Comparison of ENCODE assay signal across 18 mouse cellular contexts in genomic region chr10:42533836-42534453, GRCm38 (mm10). TPM values are rescaled to one million over a fixed set of nuclear protein-coding genes. Genes with fewer than 3 reads are reported as not detected.
DNase-seq lines count a peak whose midpoint lies in the region; ATAC-seq and TF ChIP-seq lines count a peak whose summit lies in the region.
"Had no signal": no experiment of that assay in that cellular context is flagged by ENCODE, and none has a peak within 500 bp of the region (broad histone marks: within the 10 kb centered on the region; RNA-seq: fewer than 3 reads in every experiment).

No protein-coding gene starts in this region.

- no peak overlapping the region for H3K4me2 ChIP-seq in stomach, embryonic 15.5 days
- H3K4me2 ChIP-seq in stomach, postnatal 0 days (replicated peaks; ENCODE audit: low read depth), result no peak overlapping the region
- peak overlapping the region; percentile 64 for H3K4me2 ChIP-seq in liver, embryonic 13.5 days
- H3K4me2 ChIP-seq: neural tube, embryonic 12.5 days had no signal

- peak; percentile 85 for DNase-seq in heart, embryonic 10.5 days (ENCODE audit: low spot score)
- no peak for DNase-seq in heart, adult 11 months
- no peak for DNase-seq in stomach, postnatal 0 days (ENCODE audit: low spot score)
- DNase-seq in liver, embryonic 13.5 days, result peak; percentile 64
- no peak for DNase-seq in B cell, adult 2 months
- no peak for DNase-seq in frontal cortex, postnatal 36 days (ENCODE audit: low spot score in 2 of 2)
- no peak for DNase-seq in adrenal gland, adult 2 months
- DNase-seq: cerebellum, adult 9-10 months; heart, postnatal 14 days; kidney, adult 9 months; right cerebral cortex, postnatal 25 days; thymus, adult 2 months had no signal

- H3K27me3 ChIP-seq in heart, embryonic 10.5 days (ENCODE audit: insufficient read depth, poor library complexity, severe bottlenecking), result no peaks in the 10 kb centered on the region
- H3K27me3 ChIP-seq in stomach, embryonic 15.5 days (replicated peaks), result no peaks in the 10 kb centered on the region
- no peaks in the 10 kb centered on the region for H3K27me3 ChIP-seq in stomach, postnatal 0 days (ENCODE audit: control insufficient read depth, insufficient read depth, low read length)
- H3K27me3 ChIP-seq in liver, embryonic 13.5 days, result no peaks in the 10 kb centered on the region
- H3K27me3 ChIP-seq: neural tube, embryonic 12.5 days had no signal

- peak; percentile 54; the same call in 1 of the 2 replicates for ATAC-seq in stomach, embryonic 15.5 days (ENCODE audit: insufficient read depth, low FRiP score, low read depth)
- no peak for ATAC-seq in stomach, postnatal 0 days (ENCODE audit: low FRiP score, low TSS enrichment)
- peak; percentile 81 for ATAC-seq in liver, embryonic 13.5 days (ENCODE audit: low read depth)
- ATAC-seq: hindbrain, postnatal 0 days had no signal

- H3K27ac ChIP-seq in heart, embryonic 10.5 days, result peak overlapping the region; percentile 73
- H3K27ac ChIP-seq in stomach, embryonic 15.5 days, result 0 out of 2 replicates have a peak overlapping the region, but pooled peaks have one; percentile 19
- no peak overlapping the region for H3K27ac ChIP-seq in stomach, postnatal 0 days (replicated peaks)
- peak overlapping the region; percentile 97 for H3K27ac ChIP-seq in liver, embryonic 13.5 days
- H3K27ac ChIP-seq: hindbrain, postnatal 0 days; neural tube, embryonic 12.5 days had no signal

- peaks cover 22% of the 10 kb centered on the region for H3K4me1 ChIP-seq in heart, embryonic 10.5 days
- H3K4me1 ChIP-seq in stomach, embryonic 15.5 days, result no peaks in the 10 kb centered on the region
- no peaks in the 10 kb centered on the region for H3K4me1 ChIP-seq in stomach, postnatal 0 days (replicated peaks; ENCODE audit: control insufficient read depth, insufficient read depth)
- H3K4me1 ChIP-seq in liver, embryonic 13.5 days (replicated peaks), result peaks cover 89% of the 10 kb centered on the region
- H3K4me1 ChIP-seq: neural tube, embryonic 12.5 days had no signal

- no peak overlapping the region for H3K4me3 ChIP-seq in heart, embryonic 10.5 days
- H3K4me3 ChIP-seq in stomach, embryonic 15.5 days (replicated peaks), result no peak overlapping the region
- no peak overlapping the region for H3K4me3 ChIP-seq in stomach, postnatal 0 days (ENCODE audit: low read depth, low read length)
- H3K4me3 ChIP-seq in liver, embryonic 13.5 days (replicated peaks), result peak overlapping the region; percentile 29
- H3K4me3 ChIP-seq: neural tube, embryonic 12.5 days had no signal

- H3K9ac ChIP-seq in stomach, embryonic 15.5 days, result no peak overlapping the region
- no peak overlapping the region for H3K9ac ChIP-seq in stomach, postnatal 0 days (ENCODE audit: low read length)
- H3K9ac ChIP-seq in liver, embryonic 13.5 days, result peak overlapping the region; percentile 70
- H3K9ac ChIP-seq: neural tube, embryonic 12.5 days had no signal

- no peak for TF ChIP-seq EP300 in stomach, postnatal 0 days (optimal IDR thresholded peaks at IDR 0.05)

- WGBS in heart, embryonic 10.5 days, result 82% methylated on average over 11 of the region's 11 CpGs
- 77% methylated on average over 11 of the region's 11 CpGs for WGBS in stomach, embryonic 15.5 days
- 87% methylated on average over 11 of the region's 11 CpGs for WGBS in stomach, postnatal 0 days
- 18% methylated on average over 11 of the region's 11 CpGs for WGBS in liver, embryonic 13.5 days (ENCODE audit: insufficient replicate concordance)

- no peaks in the 10 kb centered on the region for H3K9me3 ChIP-seq in heart, embryonic 10.5 days
- H3K9me3 ChIP-seq in stomach, embryonic 15.5 days, result no peaks in the 10 kb centered on the region
- no peaks in the 10 kb centered on the region for H3K9me3 ChIP-seq in stomach, postnatal 0 days (ENCODE audit: control insufficient read depth, low read length)
- no peaks in the 10 kb centered on the region for H3K9me3 ChIP-seq in liver, embryonic 13.5 days (replicated peaks)
- H3K9me3 ChIP-seq: neural tube, embryonic 12.5 days had no signal

- no peak for TF ChIP-seq CTCF in stomach, postnatal 0 days (IDR thresholded peaks at IDR 0.05; ENCODE audit: low read depth)

- peaks cover 62% of the 10 kb centered on the region for H3K36me3 ChIP-seq in heart, embryonic 10.5 days
- peaks cover 15% of the 10 kb centered on the region; the same call in 1 of the 2 replicates for H3K36me3 ChIP-seq in stomach, embryonic 15.5 days
- peaks cover 15% of the 10 kb centered on the region for H3K36me3 ChIP-seq in stomach, postnatal 0 days (ENCODE audit: control insufficient read depth, insufficient read depth, low read length)
- peaks cover 56% of the 10 kb centered on the region for H3K36me3 ChIP-seq in liver, embryonic 13.5 days

RNA-seq across cellular contexts. Expression of gene Snx3, which starts 32.1 kb away (rescaled TPM):
- 339 and 374 TPM in 2 replicates for polyA plus RNA-seq in heart, embryonic 10.5 days (2016; fragmentation: Nextera tagmentation; extraction: Ambion mirVana)
- polyA plus RNA-seq in stomach, embryonic 15.5 days (2015; fragmentation: Nextera tagmentation; extraction: Ambion mirVana), result 372 and 389 TPM in 2 replicates
- polyA plus RNA-seq in stomach, postnatal 0 days (2015; fragmentation: Nextera tagmentation; extraction: Ambion mirVana), result 257 and 275 TPM in 2 replicates
- polyA plus RNA-seq in liver, embryonic 13.5 days (2015; fragmentation: Nextera tagmentation; extraction: Ambion mirVana), result 294 and 318 TPM in 2 replicates
- total RNA-seq in adrenal gland, adult 2 months (2021), result 100 to 1,000 TPM; 243 to 299 TPM
- 138 and 180 TPM in 2 replicates for polyA plus RNA-seq in adrenal gland, adult 2 months (2012; rRNA removed)

RNA-seq across cellular contexts. Expression of gene Nr2e1, which starts 49.5 kb away (rescaled TPM):
- polyA plus RNA-seq in heart, embryonic 10.5 days (2016; fragmentation: Nextera tagmentation; extraction: Ambion mirVana), result not detected in 2 replicates
- polyA plus RNA-seq in stomach, embryonic 15.5 days (2015; fragmentation: Nextera tagmentation; extraction: Ambion mirVana), result 0.14 TPM in 1 of 2 replicates, not detected in the other
- polyA plus RNA-seq in stomach, postnatal 0 days (2015; fragmentation: Nextera tagmentation; extraction: Ambion mirVana), result 0.04 TPM in 1 of 2 replicates, not detected in the other
- polyA plus RNA-seq in liver, embryonic 13.5 days (2015; fragmentation: Nextera tagmentation; extraction: Ambion mirVana), result not detected in 2 replicates
- not detected for total RNA-seq in adrenal gland, adult 2 months (2021)
- polyA plus RNA-seq in adrenal gland, adult 2 months (2012; rRNA removed), result not detected in 2 replicates
- total RNA-seq: heart, postnatal 14 days had no signal
- polyA plus RNA-seq: gonadal fat pad, adult 2 months; hindbrain, postnatal 0 days; limb, embryonic 11.5 days; lung, embryonic 16.5 days; neural tube, embryonic 12.5 days; thymus, adult 2 months had no signal

RNA-seq across cellular contexts. Expression of gene Ostm1, which starts 49.7 kb away (rescaled TPM):
- polyA plus RNA-seq in heart, embryonic 10.5 days (2016; fragmentation: Nextera tagmentation; extraction: Ambion mirVana), result 21.1 and 31.6 TPM in 2 replicates
- 13.0 and 13.2 TPM in 2 replicates for polyA plus RNA-seq in stomach, embryonic 15.5 days (2015; fragmentation: Nextera tagmentation; extraction: Ambion mirVana)
- 13.0 and 13.5 TPM in 2 replicates for polyA plus RNA-seq in stomach, postnatal 0 days (2015; fragmentation: Nextera tagmentation; extraction: Ambion mirVana)
- 15.6 and 18.4 TPM in 2 replicates for polyA plus RNA-seq in liver, embryonic 13.5 days (2015; fragmentation: Nextera tagmentation; extraction: Ambion mirVana)
- total RNA-seq in adrenal gland, adult 2 months (2021), result 10 to 100 TPM; 22.9 to 34.0 TPM
- polyA plus RNA-seq in adrenal gland, adult 2 months (2012; rRNA removed), result 29.7 and 33.0 TPM in 2 replicates

RNA-seq across cellular contexts. Expression of gene Afg1l, which starts 55.6 kb away (rescaled TPM):
- 8.7 and 11.3 TPM in 2 replicates for polyA plus RNA-seq in heart, embryonic 10.5 days (2016; fragmentation: Nextera tagmentation; extraction: Ambion mirVana)
- 8.9 and 9.5 TPM in 2 replicates for polyA plus RNA-seq in stomach, embryonic 15.5 days (2015; fragmentation: Nextera tagmentation; extraction: Ambion mirVana)
- polyA plus RNA-seq in stomach, postnatal 0 days (2015; fragmentation: Nextera tagmentation; extraction: Ambion mirVana), result 6.3 and 6.4 TPM in 2 replicates
- polyA plus RNA-seq in liver, embryonic 13.5 days (2015; fragmentation: Nextera tagmentation; extraction: Ambion mirVana), result 2.4 and 2.7 TPM in 2 replicates
- total RNA-seq in adrenal gland, adult 2 months (2021), result 10 to 100 TPM; 20.8 to 23.6 TPM
- polyA plus RNA-seq in adrenal gland, adult 2 months (2012; rRNA removed), result 9.3 and 9.5 TPM in 2 replicates

Comparison
In these comparisons a context has a peak if more than half of its experiments do, and no peak if none do; other contexts are left out.
1. DNase-seq: peak in heart, embryonic 10.5 days (single experiment) and liver, embryonic 13.5 days (single experiment); none in heart, adult 11 months (single experiment), stomach, postnatal 0 days (single experiment), B cell, adult 2 months (0 of 2), frontal cortex, postnatal 36 days (0 of 2) and adrenal gland, adult 2 months (single experiment).